ENCODE assay signal across 12 mouse cellular contexts in genomic region chr16:12611106-12611505, GRCm38 (mm10).
"Had no signal": no experiment of that assay in that cellular context is flagged by ENCODE, and none has a peak within 500 bp of the region (broad histone marks: within the 10 kb centered on the region; RNA-seq: fewer than 3 reads in every experiment).

No protein-coding gene starts in this region.

- H3K4me3 ChIP-seq: layer of hippocampus, adult 2 months; liver, embryonic 13.5 days had no signal

- H3K4me1 ChIP-seq: liver, embryonic 13.5 days had no signal

- H3K9me3 ChIP-seq: liver, embryonic 13.5 days had no signal

- H3K4me2 ChIP-seq: liver, embryonic 13.5 days; midbrain, embryonic 11.5 days had no signal

- H3K27me3 ChIP-seq: liver, embryonic 13.5 days had no signal

- H3K9ac ChIP-seq: liver, embryonic 13.5 days had no signal

- H3K27ac ChIP-seq: kidney, postnatal 0 days; layer of hippocampus, adult 2 months; liver, embryonic 13.5 days had no signal

- H3K36me3 ChIP-seq: liver, embryonic 13.5 days had no signal

- DNase-seq: kidney, postnatal 25 days; layer of hippocampus, adult 9-11 months; liver, embryonic 13.5 days; lung, adult 2 months; lung, postnatal 14 days; lung, postnatal 4 days; midbrain, embryonic 14.5 days; thymus, adult 18-20 months; thymus, postnatal 36 days had no signal
